Mouse (Mus musculus): ENCODE data around the gene Pla2g4c.

The Pla2g4c gene

DNA sequence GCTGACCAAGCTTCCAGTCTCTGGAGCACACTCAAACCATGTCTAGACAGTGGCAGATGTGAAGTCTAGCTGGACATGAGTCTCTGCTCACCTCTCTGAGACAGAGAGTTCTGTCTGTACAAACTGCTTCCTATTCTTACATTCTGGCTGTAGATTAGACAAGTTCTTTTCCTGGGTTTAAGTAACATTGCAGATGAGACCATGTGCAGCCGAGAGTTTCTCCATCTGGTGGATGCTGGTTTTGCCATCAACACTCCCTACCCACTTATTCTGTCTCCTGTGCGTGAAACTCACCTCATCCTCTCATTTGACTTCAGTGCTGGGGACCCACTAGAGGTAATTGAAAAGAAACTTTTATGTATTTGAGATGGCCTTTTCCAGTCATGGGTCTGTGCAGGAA is 56.1 kb downstream of the Pla2g4c start:
- no peak for DNase-seq (ENCODE audit: low spot score in 2 of 2)

DNA sequence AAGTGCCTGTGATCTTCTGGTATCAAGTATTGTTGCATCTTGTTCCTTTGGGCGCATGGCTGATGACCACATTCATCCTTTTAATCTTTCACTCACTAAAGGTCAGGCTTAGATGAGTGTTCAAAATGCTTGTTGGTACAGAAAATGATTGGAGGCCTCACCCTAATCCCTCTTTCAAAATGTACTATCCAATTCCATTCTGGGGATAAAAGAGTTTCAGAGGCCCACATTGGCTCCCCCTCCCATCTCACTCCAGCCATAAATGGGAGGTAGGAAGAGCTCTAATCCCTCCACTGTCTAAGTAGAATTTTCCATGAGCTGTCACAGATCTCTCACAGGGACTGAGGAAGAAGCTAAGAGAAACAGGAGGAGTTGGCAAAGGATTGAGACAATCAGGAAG is 73.4 kb downstream of the Pla2g4c start, which contains the start of gene Cabp5:
TSS of gene Cabp5 (plus strand) at position 301 of the 400 bp plus-strand sequence.
- no peak for DNase-seq (ENCODE audit: low spot score in 2 of 2)

Data from right cerebral cortex, postnatal 36 days (tissue).